Mouse (Mus musculus): ENCODE measurements around the gene Dpp9.

Dpp9 gene

DNA sequence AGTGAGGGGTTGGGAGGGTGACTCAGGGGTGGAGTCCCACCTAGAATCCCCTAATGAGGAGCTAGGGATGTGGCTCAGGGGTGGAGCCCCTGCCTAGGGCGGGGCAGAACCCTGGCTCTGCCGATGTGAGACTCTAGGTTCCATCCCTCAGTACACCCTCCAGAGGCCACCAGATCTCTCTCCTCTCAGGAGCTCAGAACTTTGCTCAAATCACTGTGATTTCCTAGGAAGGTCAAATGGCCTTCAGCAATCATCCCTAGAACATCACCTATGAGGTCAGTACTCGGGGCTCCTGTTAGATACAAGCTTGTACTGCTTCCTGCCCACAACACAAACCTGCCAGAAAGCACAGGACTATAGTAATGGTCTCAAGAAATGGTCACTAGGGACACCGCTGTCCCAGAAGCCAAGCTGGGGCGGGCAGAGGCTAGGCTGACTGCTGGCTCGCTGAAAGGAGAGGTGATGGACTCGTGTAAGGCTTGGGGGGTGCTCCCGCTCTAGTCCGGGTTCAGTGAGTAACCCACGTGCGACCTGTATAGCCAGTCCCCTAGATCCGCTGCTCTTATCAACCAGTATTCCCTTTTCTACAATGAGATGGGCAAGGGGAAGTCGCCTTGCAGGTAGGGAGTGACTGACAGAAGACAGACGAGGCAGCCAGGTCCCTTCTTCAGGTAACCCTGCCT lies 35.6 kb downstream of the Dpp9 start:
- peak; percentile 34 for DNase-seq (ENCODE audit: low spot score)

DNA sequence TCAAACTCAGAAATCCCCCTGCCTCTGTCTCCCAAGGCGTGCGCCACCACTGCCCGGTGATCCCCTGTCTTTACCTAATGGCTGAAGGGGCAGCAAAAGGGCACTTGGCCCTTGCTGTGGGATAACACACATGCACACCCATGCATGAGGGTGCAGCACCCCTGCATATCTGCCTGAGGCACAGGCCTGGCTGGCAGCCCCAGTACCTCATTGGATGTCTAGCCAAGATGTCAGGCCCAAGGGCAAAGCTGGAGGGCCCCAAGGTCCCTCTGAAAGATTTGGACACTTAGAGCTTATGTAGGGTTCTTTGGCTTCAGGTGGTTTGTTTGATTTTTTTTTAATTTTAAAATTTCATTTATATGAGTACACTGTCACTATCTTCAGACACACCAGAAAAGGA lies 43.3 kb downstream of the Dpp9 start:
- no peak for DNase-seq (ENCODE audit: low spot score)

GRCm38 (mm10) chr17:56173401-56174046 lies 45.2 kb downstream of the Dpp9 start:
- DNase-seq (ENCODE audit: low spot score): no peak

GRCm38 (mm10) chr17:56171881-56172280 lies 46.8 kb downstream of the Dpp9 start:
- no peak for DNase-seq (ENCODE audit: low spot score)

DNA sequence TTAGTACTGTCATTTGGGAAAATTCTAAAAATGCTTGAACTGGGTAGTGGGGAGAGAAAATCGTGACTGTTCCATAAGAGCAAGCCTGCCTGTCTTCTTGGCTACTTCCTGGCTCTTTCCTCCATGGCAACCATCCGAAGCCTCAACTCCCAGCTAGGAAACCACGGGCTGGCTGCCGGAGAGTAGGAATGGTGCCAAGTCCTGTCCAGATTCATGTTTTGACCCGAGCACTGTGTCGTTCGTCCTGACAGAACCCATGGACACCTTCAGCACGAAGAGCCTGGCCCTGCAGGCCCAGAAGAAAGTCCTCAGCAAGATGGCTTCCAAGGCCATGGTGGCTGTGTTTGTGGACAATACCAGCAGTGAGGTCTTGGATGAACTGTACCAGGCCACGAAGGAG lies 47.2 kb downstream of the Dpp9 start:
- no peak for DNase-seq (ENCODE audit: low spot score)

DNA sequence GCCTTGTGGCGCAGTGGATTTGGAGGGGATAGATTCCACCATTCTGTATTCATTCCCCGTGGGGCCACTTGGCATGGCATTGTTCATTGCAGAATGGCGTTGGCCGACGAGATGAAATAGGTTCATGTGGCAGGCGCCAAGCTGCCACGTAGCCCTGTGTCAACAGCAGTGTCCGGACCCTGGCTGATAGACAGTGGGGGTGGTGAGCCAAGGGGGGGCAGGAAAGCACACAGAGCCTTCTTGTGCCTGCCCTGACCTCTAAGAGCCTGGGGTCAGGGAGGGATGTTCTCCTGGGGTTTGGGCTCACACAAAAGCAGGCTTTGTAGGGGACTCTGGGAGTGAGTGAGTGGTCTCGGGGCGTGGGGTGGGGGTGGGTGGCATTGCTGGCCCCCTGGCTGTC lies 48.1 kb downstream of the Dpp9 start:
- DNase-seq (ENCODE audit: low spot score): no peak

DNA sequence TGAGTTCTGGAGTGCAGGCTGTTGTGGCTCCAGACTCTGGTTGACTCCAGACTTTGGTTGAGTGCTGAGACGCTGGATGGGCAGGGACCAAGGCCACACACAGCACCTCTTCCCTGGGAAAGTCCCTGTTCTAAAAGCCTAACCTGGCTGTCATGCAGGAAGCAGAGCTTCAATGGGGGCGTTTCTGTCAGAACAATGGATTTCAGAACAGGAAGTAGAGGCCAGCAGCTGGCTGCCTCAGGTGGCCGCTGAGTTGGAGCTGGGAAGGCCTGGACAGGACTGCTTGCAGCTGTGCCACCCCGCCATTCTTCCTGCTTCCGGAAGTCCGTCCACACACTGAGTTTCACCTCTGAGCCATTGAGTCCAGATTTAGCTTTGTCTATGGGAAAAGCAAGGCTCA lies 48.9 kb downstream of the Dpp9 start:
- no peak for DNase-seq (ENCODE audit: low spot score)

- DNase-seq (ENCODE audit: low spot score): no peak
Measured at GRCm38 (mm10) chr17:56165671-56166070, 53.0 kb downstream of the Dpp9 start.

DNA sequence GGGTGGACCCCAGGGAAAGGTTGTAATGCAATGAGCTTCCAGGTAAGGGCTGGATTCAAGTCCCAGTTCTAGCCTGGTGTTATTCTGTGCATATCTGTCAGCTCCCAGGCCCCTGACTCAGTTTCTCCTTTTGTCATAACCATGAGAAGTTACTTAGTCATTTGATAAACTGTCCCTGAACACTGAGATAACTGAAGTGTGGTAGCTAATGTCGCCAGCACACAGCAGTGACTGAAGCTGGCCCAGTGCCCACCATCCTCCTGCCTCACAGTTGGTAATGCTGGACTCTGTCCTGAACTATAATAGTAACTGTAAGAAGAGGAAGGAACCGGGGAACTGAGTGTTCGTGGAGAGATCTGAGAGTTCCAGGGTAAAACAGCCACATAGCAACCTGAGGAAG lies 54.2 kb downstream of the Dpp9 start:
- no peak for DNase-seq (ENCODE audit: low spot score)

DNA sequence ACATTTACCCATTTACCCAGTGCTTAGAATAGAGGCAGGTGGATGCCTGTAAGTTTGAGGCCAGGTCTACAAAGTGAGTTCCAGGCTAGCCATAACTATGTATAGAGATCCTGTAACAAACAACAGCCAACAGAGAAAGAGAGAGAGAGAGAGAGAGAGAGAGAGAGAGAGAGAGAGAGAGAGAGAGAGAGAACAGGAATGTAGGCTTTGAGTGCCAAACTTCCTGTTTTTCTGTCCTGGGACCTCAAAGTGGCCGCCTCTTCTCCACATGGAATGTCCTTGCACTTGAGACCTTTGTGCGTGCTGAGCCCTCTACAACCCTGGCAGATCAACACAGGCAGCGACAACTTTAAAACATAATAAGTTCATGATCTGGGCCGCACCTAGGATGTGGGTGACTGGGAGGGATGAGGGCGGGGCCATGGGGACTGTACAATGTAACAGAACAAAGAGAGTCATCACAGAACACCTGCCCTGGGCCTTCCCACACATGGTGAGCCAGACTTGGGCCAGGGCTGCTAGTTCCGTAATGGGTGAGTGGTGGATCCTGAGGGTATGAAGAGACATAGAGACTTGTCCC lies 55.1 kb downstream of the Dpp9 start:
- DNase-seq (ENCODE audit: low spot score): no peak

- peak; percentile 88 for DNase-seq (ENCODE audit: low spot score)
Measured at GRCm38 (mm10) chr17:56162231-56162774, 56.4 kb downstream of the Dpp9 start, which contains the start of gene Tnfaip8l1. Gene Tnfaip8l1 (plus strand): TSS chr17:56162477.

DNA sequence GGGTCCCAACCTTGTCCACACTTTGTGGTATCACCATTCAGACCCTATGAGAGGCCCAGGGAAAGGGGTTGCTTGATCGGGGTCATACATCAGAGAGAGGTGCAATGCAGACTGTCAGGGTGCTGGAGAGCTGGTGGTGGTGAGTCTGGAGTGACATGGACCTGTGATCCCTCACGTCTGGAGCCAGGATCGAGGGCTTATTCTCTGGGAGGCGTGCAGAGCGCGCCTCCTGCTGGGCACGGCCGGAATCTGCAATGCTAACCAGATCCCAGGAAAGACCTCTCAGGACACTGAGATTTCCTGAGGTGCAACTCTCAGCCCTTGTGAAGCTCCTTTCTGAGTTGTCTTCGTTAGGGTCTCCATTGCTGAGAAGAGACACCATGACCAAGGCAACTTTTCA lies 59.0 kb downstream of the Dpp9 start:
- DNase-seq (ENCODE audit: low spot score): peak; percentile 49

GRCm38 (mm10) chr17:56153643-56154042 lies 65.1 kb downstream of the Dpp9 start:
- no peak for DNase-seq (ENCODE audit: low spot score)

GRCm38 (mm10) chr17:56149897-56150296 lies 68.8 kb downstream of the Dpp9 start:
- DNase-seq (ENCODE audit: low spot score): no peak

DNA sequence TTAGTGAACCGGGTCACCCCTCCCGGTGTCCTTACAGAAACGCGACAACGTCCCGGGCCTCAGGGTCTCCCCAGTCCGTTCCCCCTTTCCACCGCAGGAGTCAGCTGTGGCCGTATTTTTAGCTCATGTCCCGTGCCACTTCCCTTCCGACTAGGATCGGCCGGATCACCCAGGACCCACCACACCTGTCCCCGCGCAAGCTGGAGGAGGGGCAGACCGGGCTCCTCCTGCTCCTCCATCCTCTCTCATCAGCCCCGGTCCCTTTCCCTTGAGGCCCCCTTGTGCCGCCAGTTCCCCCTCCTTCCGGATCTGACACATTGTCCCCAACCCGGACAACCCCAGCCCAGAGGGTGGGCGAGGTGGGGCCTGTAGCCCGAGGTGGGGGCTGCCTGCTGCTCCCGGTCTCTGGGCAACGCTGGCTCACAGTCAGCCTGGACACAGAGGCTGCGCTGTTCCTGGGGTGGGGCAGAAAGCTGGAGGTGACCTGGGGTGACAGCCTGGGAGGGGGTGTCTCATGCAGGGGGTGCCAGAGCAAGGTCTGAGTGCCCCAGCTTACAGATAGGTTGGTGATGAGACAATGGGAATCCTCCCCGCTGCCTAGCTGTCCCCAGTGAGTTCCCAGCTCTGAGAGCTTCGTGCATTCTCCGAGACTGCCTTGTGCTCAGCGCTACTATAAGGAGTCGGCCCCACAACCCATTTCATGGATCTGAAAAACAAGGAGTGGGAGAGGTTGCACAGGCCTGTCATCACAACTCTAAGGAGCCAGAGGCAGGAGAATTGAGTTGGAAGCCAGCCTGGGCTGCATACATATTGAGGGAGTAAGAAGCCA lies 69.7 kb downstream of the Dpp9 start:
- DNase-seq (ENCODE audit: low spot score): no peak

GRCm38 (mm10) chr17:56148280-56148679 lies 70.4 kb downstream of the Dpp9 start:
- DNase-seq (ENCODE audit: low spot score): no peak

GRCm38 (mm10) chr17:56147420-56147819 lies 71.3 kb downstream of the Dpp9 start:
- DNase-seq (ENCODE audit: low spot score): no peak

DNA sequence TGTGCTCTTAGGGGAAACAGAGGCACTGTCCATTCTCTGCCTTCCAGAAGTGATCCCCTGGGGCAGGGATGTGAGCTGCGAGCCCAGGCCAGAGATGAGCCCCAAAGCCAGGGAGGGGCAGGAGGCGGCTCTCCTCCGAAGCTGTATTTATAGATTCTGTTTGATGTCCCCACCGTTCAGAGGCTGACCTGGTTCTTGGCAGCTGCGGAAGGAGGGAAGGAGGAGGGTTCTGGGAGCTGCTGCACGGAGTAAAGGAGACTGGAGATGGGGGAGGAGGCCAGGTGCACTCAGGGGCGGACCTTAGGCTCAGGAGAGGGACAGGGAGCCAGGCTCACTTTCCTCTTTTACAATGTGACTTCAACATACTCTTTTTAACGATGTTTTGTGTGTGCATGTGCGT lies 72.6 kb downstream of the Dpp9 start:
- no peak for DNase-seq (ENCODE audit: low spot score)

- DNase-seq (ENCODE audit: low spot score): no peak
Measured at GRCm38 (mm10) chr17:56144546-56144945, 74.2 kb downstream of the Dpp9 start.

DNA sequence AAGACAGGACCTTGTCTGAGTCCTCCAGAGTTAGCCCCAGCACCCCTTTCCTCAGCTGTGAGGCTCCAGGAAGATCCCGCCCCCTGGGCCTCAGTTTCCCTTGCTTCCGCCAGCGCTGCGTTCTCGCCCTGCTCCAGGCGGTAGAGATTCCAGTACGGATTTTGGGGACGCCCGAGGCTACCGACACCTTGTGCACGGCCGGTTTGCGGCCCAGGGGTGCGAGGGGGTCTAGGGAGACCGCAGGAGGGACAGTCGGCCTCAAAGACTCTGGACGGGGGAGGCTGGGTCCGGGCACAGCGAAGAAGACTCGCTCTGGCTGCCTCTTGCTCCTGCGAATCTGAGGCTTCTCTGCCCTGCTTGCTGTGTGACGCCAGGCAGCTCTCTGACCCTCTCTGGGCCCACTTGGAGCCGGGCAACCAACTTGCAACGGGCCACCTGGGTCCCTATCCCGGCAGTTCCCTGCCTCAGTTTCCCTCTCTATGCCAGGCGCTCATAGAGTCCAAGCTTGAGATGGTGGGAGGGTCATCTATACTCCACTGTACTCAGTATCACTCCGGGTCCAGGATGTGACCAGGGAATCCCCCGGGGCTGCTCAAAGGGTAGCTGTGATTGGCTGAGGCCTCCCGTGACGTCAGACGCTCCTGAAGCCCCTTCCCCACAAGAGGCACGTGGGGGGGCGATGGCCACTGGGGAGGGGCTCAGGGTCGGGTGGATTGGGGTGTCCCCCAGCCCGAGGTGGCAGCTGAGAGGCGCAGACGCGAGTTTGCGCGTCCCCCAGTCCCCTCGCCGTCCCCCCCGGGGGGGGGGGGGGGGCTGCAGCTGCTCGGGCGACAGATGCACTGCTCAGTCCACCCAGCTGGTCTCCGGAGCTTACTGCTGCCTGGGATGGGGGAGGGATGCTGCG lies 76.8 kb downstream of the Dpp9 start:
- no peak for DNase-seq (ENCODE audit: low spot score)

DNA sequence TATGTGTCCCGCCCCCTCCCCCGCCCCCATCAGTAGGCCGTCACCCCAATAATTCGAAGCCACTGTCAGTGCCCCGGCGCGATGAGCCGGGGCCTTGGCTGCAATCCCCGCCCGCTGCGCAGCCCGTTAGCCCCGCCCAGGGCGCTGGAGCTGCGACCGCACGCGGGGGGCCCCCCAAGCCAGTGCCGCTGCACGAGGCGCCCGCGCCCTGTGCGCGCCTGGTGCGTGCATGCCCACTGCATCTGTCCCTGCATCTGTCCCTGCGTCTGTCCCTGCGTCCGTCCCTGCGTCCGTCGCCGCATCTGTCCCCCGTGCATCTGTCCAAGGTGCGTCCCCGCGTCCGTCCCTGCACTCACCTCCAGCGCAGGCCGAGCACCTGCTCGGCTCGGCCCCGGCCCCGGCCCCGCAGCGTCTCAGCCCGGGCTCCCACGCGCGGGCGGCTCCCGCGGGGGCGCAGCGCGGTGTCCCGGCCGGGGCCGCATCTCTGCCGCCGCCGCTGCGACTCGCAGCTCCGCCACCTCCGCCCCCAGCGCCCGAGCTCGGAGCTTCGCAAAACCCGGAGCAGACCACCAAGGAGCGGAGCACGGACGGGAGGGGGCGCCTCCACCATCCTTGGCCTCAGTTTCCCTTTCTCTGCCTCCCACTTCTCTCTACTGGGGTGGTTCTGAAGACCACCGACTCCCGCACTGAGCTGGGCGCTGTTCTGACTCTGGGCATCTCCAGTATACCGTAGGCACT lies 78.7 kb downstream of the Dpp9 start, which contains the start of gene Sema6b:
TSS of gene Sema6b (minus strand) at position 486 of the 738 bp plus-strand sequence.
- DNase-seq (ENCODE audit: low spot score): no peak
